Mouse (Mus musculus) kidney, adult 2 months (tissue): ENCODE measurements around the gene Slc37a1.

Experiments used
- CTCF ChIP-seq: fragments of 200-500 bp; conservative IDR thresholded peaks from 2 replicates; pipeline ENCODE4 v1.5.1; 2011; ENCODE audit warnings: low read depth, mild to moderate bottlenecking, control low read depth, low read length, moderate library complexity, mixed read lengths; ENCODE audit not compliant: insufficient read depth, insufficient read length
- POLR2A ChIP-seq: fragments of 200-500 bp; IDR thresholded peaks from one replicate; pipeline ENCODE4 v1.6.1; 2011; ENCODE audit warnings: low read depth, low read length, control low read depth

DNA sequence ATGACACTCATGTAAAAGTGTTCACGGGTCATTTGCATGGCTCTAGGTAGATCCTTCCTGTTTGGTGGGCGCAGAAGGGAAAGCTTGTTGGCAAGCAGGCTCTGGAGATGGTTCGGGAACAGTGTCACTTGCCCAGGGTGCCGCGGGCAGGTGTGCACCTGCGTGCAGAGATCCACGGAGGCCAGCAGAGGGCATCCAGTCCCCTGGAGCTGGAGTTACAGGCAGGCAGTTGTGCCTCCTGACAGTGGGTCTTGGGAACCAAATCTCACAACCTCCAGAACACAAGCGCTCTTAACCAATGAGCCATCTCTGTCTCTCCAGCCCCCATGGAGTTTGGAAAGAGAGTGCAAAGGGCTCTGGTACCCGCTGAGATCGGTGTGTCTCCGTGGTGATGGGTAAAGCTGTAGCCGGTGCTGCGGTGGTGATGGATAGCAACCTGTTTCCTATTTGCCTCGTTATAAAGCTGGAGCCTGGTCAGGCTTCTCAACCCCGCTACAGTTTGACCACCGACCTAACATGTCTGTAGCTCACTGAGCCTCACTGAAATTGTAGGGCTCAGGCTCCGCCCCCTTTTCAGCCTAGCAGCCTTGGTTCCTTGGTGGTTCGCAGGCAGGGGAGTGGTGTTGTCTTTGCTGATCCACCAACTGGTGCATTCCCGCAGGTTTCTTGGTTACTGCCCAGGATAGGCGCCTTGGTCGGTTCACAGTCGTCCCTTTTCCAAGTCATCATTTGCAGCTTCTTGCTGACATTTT, 31.1 kb downstream of the Slc37a1 start:
- peak; percentile 62 for TF ChIP-seq CTCF
- TF ChIP-seq POLR2A: no peak
